Mouse (Mus musculus) forebrain, embryonic 12.5 days (tissue): Measurements from ENCODE around the gene Gnas. TPM values are rescaled to one million over a fixed set of nuclear protein-coding genes. Genes with fewer than 3 reads are reported as not detected.
"Not testable (repeated sequence)": the region's sequence is repeated elsewhere in the genome, so short reads cannot be mapped to it uniquely, and the experiment has no call there.

Experiments used
- ATAC-seq: fragments of 200-750 bp; cut with Nextera tagmentation; 2 replicates; pipeline ENCODE4 v1.8.0; 2017; ENCODE audit warnings: moderate TSS enrichment; ENCODE audit not compliant: low FRiP score
- H3K27ac ChIP-seq: fragments of 300-500 bp; sonication (generic); 2 replicates; pipeline ENCODE4 v1.5.1; 2016; ENCODE audit warnings: mild to moderate bottlenecking
- H3K27me3 ChIP-seq: fragments of 300-500 bp; sonication (generic); 2 replicates; pipeline ENCODE4 v1.6.1; 2016; ENCODE audit warnings: mild to moderate bottlenecking
- H3K36me3 ChIP-seq: fragments of 300-500 bp; sonication (generic); replicated peaks from 2 replicates; pipeline ENCODE4 v1.6.1; 2016; ENCODE audit warnings: mild to moderate bottlenecking
- H3K4me1 ChIP-seq: fragments of 300-500 bp; sonication (generic); 2 replicates; pipeline ENCODE4 v1.6.1; 2016
- H3K4me2 ChIP-seq: fragments of 300-500 bp; sonication (generic); 2 replicates; pipeline ENCODE4 v1.6.1; 2016; ENCODE audit warnings: mild to moderate bottlenecking, moderate library complexity
- H3K4me3 ChIP-seq: fragments of 300-500 bp; sonication (generic); replicated peaks from 2 replicates; pipeline ENCODE4 v1.5.1; 2016; ENCODE audit warnings: mild to moderate bottlenecking
- H3K9ac ChIP-seq: fragments of 300-500 bp; sonication (generic); 2 replicates; pipeline ENCODE4 v1.6.1; 2016; ENCODE audit warnings: mild to moderate bottlenecking
- H3K9me3 ChIP-seq: fragments of 300-500 bp; sonication (generic); 2 replicates; pipeline ENCODE4 v1.6.1; 2016
- WGBS: fragments of 180-500 bp; shearing (Covaris S2); methylation state at CpG from one replicate; pipeline ENCODE4 v1.1.7; 2016; 5-methylcytosine and 5-hydroxymethylcytosine counted together
- polyA plus RNA-seq: library from polyadenylated mRNA; unstranded; fragments of >200 nt; fragmentation: Nextera tagmentation; extraction: Ambion mirVana; gene quantifications from 2 replicates; pipeline ENCODE4 v1.2.1, GENCODE M21; 2016

Gnas gene
- polyA plus RNA-seq, 1 experiment from 2014 or later: 1,309 TPM

DNA sequence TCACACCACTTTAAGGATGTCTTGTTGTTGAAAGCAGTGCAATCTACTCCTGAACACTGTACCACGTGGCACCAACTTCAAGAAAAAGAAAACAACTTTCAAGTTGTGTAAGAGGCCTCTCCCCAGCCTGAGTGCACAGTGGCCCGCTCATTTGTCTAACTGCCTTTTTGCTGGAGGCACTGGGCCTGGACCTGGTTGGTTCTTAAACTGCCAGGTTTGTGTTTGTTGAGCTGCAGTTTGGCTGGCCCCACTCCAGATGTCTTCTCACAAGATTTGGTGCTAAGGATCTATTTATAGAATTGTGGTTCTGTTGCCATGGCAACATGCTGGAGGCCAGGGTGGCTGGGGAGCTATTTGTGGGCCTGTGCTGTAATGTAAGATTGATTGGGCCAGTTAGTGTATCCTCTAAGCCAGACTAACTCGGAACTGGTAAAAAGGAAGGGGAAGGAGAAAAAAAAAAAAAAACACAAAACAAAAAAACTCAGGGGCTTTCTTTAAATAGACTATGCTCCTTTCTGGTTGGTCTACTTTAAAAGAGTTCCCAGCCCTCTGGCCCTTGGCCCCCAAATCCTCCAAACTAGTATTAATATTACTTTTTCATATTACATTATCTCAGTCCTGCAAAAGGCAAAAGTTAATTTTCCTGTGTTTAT, 60.0 kb downstream of the Gnas start:
- WGBS: 42% methylated on average over 3 of the region's 3 CpGs
- ATAC-seq: peak; percentile 53; the same call in 1 of the 2 replicates
- Histone ChIP-seq H3K4me1 (peaks cover 31% of the 10 kb centered on the region), H3K27ac (peak overlapping the region; percentile 76), H3K4me3 (no peak overlapping the region), H3K9me3 (no peaks in the 10 kb centered on the region), H3K27me3 (no peaks in the 10 kb centered on the region), H3K4me2 (peak overlapping the region; percentile 22; the same call in 1 of the 2 replicates), H3K36me3 (peaks cover 42% of the 10 kb centered on the region), H3K9ac (no peak overlapping the region)

DNA sequence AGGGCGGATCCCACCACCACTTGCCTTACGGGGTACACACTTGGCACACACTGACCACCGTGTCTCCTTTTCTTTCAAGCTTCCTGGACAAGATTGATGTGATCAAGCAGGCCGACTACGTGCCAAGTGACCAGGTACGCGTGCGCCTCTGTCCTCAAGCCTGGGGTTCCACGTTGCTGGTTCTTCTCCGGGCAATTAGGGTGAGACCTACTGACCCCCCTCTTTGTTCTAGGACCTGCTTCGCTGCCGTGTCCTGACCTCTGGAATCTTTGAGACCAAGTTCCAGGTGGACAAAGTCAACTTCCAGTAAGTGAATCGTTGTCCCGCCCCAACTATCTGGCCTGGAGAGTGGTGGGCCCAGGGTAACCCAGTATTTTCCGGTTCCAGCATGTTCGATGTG, 60.9 kb downstream of the Gnas start:
- no peaks in the 10 kb centered on the region for H3K27me3 ChIP-seq
- 96% methylated on average over 16 of the region's 16 CpGs for WGBS
- peaks cover 31% of the 10 kb centered on the region for H3K4me1 ChIP-seq
- no peak overlapping the region for H3K27ac ChIP-seq
- peaks cover 42% of the 10 kb centered on the region for H3K36me3 ChIP-seq
- H3K9ac ChIP-seq: no peak overlapping the region
- no peak overlapping the region for H3K4me3 ChIP-seq
- no peak for ATAC-seq
- H3K4me2 ChIP-seq: no peak overlapping the region
- H3K9me3 ChIP-seq: no peaks in the 10 kb centered on the region

DNA sequence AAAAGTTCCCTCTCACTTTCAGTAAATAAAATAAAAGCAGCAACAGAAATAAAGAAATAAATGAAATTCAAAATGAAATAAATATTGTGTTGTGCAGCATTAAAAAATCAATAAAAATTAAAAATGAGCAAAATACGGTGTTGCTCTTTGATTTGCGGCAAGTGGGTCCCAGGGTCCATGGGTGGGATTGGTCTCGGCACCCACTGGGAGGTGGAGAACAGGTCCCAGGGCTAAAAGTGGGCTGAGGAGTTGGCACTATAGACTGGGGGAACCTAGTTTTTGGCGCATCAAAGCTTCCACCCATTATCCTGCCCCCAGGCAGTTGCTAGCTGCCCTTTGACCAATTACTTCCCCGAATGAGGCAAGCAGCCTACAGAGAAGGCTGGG, 62.5 kb downstream of the Gnas start, which contains the start of gene Gm20721:
TSS of gene Gm20721 (minus strand) at position 101 of the 387 bp plus-strand sequence.
- WGBS: 97% methylated on average over 5 of the region's 5 CpGs
- Histone ChIP-seq H3K9ac (no peak within 1 kb of the TSS), H3K4me1 (peaks cover 26% of the 10 kb centered on the region), H3K27me3 (no peaks in the 10 kb centered on the region), H3K9me3 (no peaks in the 10 kb centered on the region), H3K4me3 (no peak within 1 kb of the TSS), H3K36me3 (peaks cover 42% of the 10 kb centered on the region), H3K4me2 (no peak within 1 kb of the TSS), H3K27ac (no peak within 1 kb of the TSS)
- no peak for ATAC-seq

DNA sequence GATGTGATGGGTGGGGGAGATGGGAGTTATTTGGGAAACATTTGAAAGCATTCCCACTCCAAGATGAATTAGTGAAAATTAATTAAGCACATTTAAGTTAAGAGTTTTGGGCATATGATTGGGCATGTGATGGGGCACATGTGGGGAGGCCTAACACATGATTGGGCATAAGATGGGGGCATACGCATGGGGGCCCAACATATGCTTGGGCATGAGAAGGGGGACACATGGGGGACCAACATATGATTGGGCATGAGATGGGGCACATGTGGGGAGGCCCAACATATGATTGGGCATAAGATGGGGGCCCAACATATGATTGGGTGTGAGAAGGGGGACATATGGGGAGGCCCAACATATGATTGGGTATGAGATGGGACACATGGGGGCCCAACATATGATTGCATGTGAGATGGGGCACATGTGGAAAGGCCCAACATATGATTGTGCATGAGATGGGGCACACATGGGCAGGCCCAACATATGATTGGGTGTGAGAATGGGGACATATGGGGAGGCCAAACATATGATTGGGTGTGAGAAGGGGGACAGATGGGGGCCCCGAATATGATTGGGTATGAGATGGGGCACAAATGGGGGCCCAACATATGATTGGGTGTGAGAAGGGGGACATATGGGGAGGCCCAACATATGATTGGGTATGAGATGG, 63.0 kb downstream of the Gnas start:
- H3K4me3 ChIP-seq, ATAC-seq, H3K27ac ChIP-seq, H3K9me3 ChIP-seq, H3K27me3 ChIP-seq, H3K4me2 ChIP-seq, H3K9ac ChIP-seq: not testable (repeated sequence)
- Histone ChIP-seq H3K4me1 (peaks cover 24% of the 10 kb centered on the region), H3K36me3 (peaks cover 39% of the 10 kb centered on the region)
- 96% methylated on average over 2 of the region's 2 CpGs for WGBS

DNA sequence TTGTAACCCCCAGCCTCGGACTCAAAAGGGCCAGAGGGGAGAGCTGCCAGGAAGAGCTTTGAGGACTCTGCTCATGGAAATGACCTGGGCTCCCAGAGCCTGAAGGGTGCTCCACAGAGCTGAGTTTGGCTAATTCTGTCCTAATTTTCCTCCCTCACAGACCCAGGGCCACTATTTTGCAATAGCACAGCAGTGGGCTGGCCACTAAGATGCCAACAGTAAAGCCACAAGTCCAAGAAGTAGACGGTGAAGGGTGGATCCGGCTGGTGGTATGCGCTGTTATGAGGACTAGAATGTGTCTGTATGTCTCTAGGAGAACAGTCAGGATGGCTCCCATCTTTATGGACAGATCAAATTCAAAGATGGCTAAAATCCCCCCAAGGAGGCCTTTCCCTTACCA, 74.4 kb downstream of the Gnas start:
- no peak overlapping the region for H3K9ac ChIP-seq
- H3K4me2 ChIP-seq: no peak overlapping the region
- H3K9me3 ChIP-seq: no peaks in the 10 kb centered on the region
- ATAC-seq: no peak
- H3K4me3 ChIP-seq: no peak overlapping the region
- H3K36me3 ChIP-seq: no peaks in the 10 kb centered on the region
- no peaks in the 10 kb centered on the region for H3K27me3 ChIP-seq
- no peaks in the 10 kb centered on the region for H3K4me1 ChIP-seq
- no peak overlapping the region for H3K27ac ChIP-seq
- 86% methylated on average over 4 of the region's 4 CpGs for WGBS

DNA sequence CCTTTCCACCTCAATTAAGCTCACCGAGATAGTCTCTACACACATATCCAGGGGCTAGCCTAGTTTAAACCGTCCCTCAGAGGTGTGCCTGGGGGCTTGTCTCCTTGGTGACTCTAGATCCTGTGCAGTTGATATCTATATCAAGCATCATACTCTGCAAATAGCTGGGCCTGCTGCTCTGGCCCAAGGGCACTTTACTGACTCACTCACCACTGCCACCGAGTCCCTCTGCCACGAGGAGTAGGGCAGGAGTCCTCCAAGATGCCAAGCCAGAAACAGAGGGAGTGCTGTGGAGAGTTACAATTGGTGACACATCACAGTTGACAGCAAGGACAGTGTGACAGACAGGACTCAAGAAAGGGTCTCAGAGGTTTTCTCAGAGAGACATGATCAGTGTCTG, 75.5 kb downstream of the Gnas start:
- Histone ChIP-seq H3K9ac (no peak overlapping the region), H3K36me3 (no peaks in the 10 kb centered on the region), H3K4me1 (no peaks in the 10 kb centered on the region), H3K27ac (no peak overlapping the region), H3K4me2 (no peak overlapping the region), H3K9me3 (no peaks in the 10 kb centered on the region), H3K4me3 (no peak overlapping the region), H3K27me3 (no peaks in the 10 kb centered on the region)
- WGBS: 84% methylated on average over 4 of the region's 4 CpGs
- ATAC-seq: no peak

DNA sequence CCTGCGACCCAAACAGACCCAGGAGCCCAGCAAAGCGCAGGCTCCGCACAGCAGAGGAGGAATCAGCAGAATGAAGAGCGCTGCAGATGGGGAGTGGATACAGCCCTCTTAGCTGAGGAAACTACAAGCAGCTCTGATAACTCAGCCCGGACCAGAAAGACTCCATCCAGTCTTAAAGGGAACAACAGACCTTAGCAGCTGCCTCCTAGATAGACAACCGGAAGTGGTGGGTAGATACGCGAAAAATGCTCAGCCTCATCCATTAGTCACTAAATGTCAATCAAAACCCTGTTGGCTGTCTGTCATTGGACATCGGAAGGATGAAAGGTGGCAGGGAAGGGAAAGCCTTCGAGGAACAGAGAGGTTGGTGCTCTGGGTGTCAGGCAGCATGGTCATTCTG, 82.5 kb downstream of the Gnas start:
- H3K4me2 ChIP-seq: no peak overlapping the region
- no peaks in the 10 kb centered on the region for H3K36me3 ChIP-seq
- no peak overlapping the region for H3K4me3 ChIP-seq
- no peak overlapping the region for H3K9ac ChIP-seq
- H3K4me1 ChIP-seq: no peaks in the 10 kb centered on the region
- no peak overlapping the region for H3K27ac ChIP-seq
- H3K9me3 ChIP-seq: no peaks in the 10 kb centered on the region
- WGBS: 82% methylated on average over 10 of the region's 10 CpGs
- no peak for ATAC-seq
- H3K27me3 ChIP-seq: no peaks in the 10 kb centered on the region

DNA sequence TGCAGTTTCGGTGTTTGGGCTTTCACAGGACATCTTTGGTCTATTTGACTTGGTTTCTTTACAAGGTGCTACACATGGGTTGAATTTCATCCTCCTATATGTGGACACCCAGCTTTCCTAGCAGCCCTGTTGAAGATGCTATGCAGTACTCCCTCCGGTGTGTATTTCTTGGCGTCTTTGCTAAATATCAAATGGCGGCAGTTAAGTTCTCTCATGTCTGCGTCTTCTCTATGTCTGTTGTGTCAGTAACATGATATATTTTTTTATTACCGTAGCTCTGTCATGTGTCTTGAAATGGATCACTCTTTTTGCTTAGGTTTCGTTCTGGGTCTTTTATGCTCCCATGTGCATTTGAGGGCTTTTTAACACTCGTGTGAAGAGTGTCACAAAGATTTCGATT, 96.9 kb downstream of the Gnas start:
- H3K4me1 ChIP-seq: no peaks in the 10 kb centered on the region
- no peak overlapping the region for H3K4me3 ChIP-seq
- no peaks in the 10 kb centered on the region for H3K27me3 ChIP-seq
- no peaks in the 10 kb centered on the region for H3K36me3 ChIP-seq
- 91% methylated on average over 9 of the region's 9 CpGs for WGBS
- no peak for ATAC-seq
- no peak overlapping the region for H3K9ac ChIP-seq
- H3K9me3 ChIP-seq: no peaks in the 10 kb centered on the region
- no peak overlapping the region for H3K4me2 ChIP-seq
- no peak overlapping the region for H3K27ac ChIP-seq

DNA sequence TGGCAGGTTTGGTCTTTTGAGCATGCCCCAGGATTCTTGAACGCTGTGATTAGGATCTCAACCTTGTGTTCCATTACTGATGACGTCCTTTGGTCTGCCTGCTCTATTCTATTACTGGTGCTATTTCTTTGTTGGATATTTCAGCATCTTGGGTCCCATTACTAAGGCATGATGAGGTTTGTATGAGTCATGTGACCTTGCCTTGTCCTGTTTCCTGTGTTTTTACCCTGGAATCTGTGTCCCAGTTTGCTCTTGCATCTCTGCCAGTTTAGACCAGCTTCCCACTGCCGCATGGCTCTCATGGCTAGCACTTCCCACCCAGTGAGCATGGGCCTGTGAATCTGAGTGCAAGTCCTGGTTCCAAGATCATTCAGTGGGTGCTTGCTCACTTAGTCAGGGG, 107.8 kb downstream of the Gnas start:
- Histone ChIP-seq H3K4me1 (no peaks in the 10 kb centered on the region), H3K4me2 (no peak overlapping the region), H3K4me3 (no peak overlapping the region), H3K9me3 (no peaks in the 10 kb centered on the region), H3K36me3 (no peaks in the 10 kb centered on the region), H3K9ac (no peak overlapping the region), H3K27ac (no peak overlapping the region), H3K27me3 (no peaks in the 10 kb centered on the region)
- 91% methylated on average over 3 of the region's 3 CpGs for WGBS
- ATAC-seq: no peak

DNA sequence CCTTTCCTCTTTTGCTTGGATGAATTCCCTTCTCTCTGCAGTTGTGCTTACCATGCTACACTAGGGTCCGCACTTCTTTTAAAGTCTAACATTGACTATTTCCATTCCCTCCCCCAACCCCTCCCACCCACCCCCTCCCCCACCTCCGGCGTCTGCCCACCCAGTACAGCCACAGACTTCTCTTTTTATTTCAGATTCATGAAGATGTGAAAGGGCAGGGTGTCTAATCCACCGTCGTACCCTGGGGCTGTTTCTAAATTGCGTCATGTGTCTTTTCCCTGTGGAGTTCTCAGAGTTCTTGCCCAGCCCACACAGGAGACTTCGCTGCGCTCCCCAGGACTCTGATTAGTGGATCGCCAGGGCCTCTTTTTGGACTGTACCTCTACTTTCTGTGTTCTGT, 108.4 kb downstream of the Gnas start:
- Histone ChIP-seq H3K27me3 (no peaks in the 10 kb centered on the region), H3K4me1 (no peaks in the 10 kb centered on the region), H3K27ac (no peak overlapping the region), H3K9ac (no peak overlapping the region), H3K9me3 (no peaks in the 10 kb centered on the region), H3K4me2 (no peak overlapping the region), H3K4me3 (no peak overlapping the region), H3K36me3 (no peaks in the 10 kb centered on the region)
- 61% methylated on average over 9 of the region's 9 CpGs for WGBS
- ATAC-seq: no peak

DNA sequence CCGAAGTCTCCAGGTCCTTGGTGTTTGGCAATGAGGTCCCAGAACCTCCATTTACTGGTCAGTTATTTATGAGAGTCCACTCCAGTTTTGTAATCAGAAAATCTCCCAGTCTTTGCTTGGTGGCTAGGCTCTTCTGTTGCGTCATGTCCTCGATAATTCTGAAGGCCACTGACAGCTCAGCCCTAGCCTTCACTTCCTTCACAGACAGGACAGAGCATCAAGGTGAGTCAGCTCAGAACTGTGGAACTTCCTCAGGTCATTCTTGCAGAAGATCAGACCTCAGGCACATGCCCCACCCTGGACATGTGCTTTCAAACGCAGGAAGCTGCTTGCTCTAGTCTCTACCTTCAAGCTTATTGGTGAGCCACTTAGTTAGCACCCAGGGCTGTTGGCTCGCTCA, 109.3 kb downstream of the Gnas start:
- Histone ChIP-seq H3K27me3 (no peaks in the 10 kb centered on the region), H3K4me2 (no peak overlapping the region), H3K9me3 (no peaks in the 10 kb centered on the region), H3K9ac (no peak overlapping the region), H3K4me1 (no peaks in the 10 kb centered on the region), H3K4me3 (no peak overlapping the region), H3K27ac (no peak overlapping the region), H3K36me3 (no peaks in the 10 kb centered on the region)
- WGBS: 89% methylated on average over 5 of the region's 5 CpGs
- ATAC-seq: no peak
